Mouse (Mus musculus) hindbrain, embryonic 14.5 days (tissue): ENCODE data around the gene Myh15. TPM values are rescaled to one million over a fixed set of nuclear protein-coding genes. Genes with fewer than 3 reads are reported as not detected.

ENCODE experiments used
- ATAC-seq: fragments of 200-750 bp; cut with Nextera tagmentation; 2 replicates; pipeline ENCODE4 v1.8.0; 2017; ENCODE audit warnings: moderate number of reproducible peaks, mild to moderate bottlenecking, moderate TSS enrichment, moderate library complexity; ENCODE audit not compliant: low FRiP score
- DNase-seq: peaks from one replicate; pipeline ENCODE4 v3.0.0-alpha.2; 2015; ENCODE audit warnings: low spot score
- H3K27ac ChIP-seq: fragments of 300-500 bp; sonication (generic); 2 replicates; pipeline ENCODE4 v1.5.1; 2014; ENCODE audit warnings: mild to moderate bottlenecking, moderate library complexity
- H3K27me3 ChIP-seq: fragments of 300-500 bp; sonication (generic); 2 replicates; pipeline ENCODE4 v1.6.1; 2014; ENCODE audit warnings: mild to moderate bottlenecking, low read length, mixed read lengths; ENCODE audit not compliant: control insufficient read depth, insufficient read depth
- H3K36me3 ChIP-seq: fragments of 300-500 bp; sonication (generic); replicated peaks from 2 replicates; pipeline ENCODE4 v1.6.1; 2014; ENCODE audit not compliant: control insufficient read depth, insufficient read depth
- H3K4me1 ChIP-seq: fragments of 300-500 bp; sonication (generic); replicated peaks from 2 replicates; pipeline ENCODE4 v1.6.1; 2014; ENCODE audit warnings: antibody characterized with exemption, low read length, mixed read lengths; ENCODE audit not compliant: control insufficient read depth, insufficient read depth
- H3K4me2 ChIP-seq: fragments of 300-500 bp; sonication (generic); replicated peaks from 2 replicates; pipeline ENCODE4 v1.6.1; 2014; ENCODE audit warnings: mild to moderate bottlenecking, moderate library complexity
- H3K4me3 ChIP-seq: fragments of 300-500 bp; sonication (generic); replicated peaks from 2 replicates; pipeline ENCODE4 v1.5.1; 2014; ENCODE audit warnings: mild to moderate bottlenecking, low read length
- H3K9ac ChIP-seq: fragments of 300-500 bp; sonication (generic); 2 replicates; pipeline ENCODE4 v1.6.1; 2014
- H3K9me3 ChIP-seq: fragments of 300-500 bp; sonication (generic); 2 replicates; pipeline ENCODE4 v1.6.1; 2016; ENCODE audit warnings: low read length; ENCODE audit not compliant: control insufficient read depth
- whole genome bisulfite sequencing: fragments of 180-500 bp; shearing (Covaris S2); extraction: QIAGEN DNeasy Blood & Tissue Kit; methylation state at CpG from one replicate; pipeline ENCODE4 v1.1.7; 2014; 5-methylcytosine and 5-hydroxymethylcytosine counted together
- polyA plus RNA-seq: library from polyadenylated mRNA; unstranded; fragments of >200 nt; fragmentation: Nextera tagmentation; extraction: Ambion mirVana; gene quantifications from 2 replicates; pipeline ENCODE4 v1.2.1, GENCODE M21; 2014

The Myh15 gene
- polyA plus RNA-seq, 1 experiment from 2014 or later: 0.12 TPM

- Histone ChIP-seq H3K9me3 (no peaks in the 10 kb centered on the region), H3K27me3 (no peaks in the 10 kb centered on the region), H3K36me3 (no peaks in the 10 kb centered on the region), H3K4me2 (no peak overlapping the region), H3K27ac (no peak overlapping the region), H3K9ac (no peak overlapping the region), H3K4me3 (no peak overlapping the region), H3K4me1 (no peaks in the 10 kb centered on the region)
- ATAC-seq: no peak
- DNase-seq: no peak
- WGBS: 87% methylated on average over 2 of the region's 2 CpGs
These were observed 98.9 kb downstream of the Myh15 start for GRCm38 (mm10) chr16:49156193-49156592.

DNA sequence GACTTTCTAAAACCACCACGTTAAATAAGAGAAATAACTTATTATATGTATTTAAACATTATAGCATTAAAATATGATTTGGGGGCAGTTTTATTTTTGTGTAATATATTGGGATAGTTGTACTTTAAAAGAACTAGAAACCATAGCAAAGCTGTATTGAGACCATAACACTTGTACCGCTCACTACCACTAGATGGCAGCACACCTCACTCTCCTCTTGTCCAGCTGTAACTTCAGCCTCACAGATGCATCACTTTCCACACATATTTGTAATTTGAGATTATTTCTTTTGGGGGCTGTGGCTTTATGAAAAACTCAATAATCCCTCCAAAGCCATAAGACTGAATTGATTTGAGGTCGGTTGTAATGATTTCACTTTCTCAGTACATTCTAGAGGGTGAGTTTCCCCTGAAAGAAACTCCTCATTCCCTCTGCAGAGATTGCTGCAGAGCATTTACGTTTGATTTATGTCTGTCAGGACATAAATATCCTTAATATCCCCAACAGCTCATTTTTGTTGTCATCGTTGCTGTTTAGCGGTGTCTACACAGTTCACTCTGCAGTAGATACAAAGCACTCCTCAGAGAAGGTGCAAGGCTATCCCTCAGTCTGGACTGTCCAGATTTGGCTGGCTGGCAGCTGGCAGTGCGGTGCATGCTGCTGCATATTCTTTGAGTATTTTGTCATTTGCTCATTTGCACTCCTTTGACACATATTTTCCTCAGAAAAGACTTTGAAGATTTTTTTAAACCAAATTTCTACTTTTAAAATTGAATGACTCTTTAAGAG, 107.3 kb downstream of the Myh15 start:
- no peak overlapping the region for H3K27ac ChIP-seq
- H3K4me3 ChIP-seq: no peak overlapping the region
- 44% methylated on average over 7 of the region's 7 CpGs for WGBS
- no peaks in the 10 kb centered on the region for H3K36me3 ChIP-seq
- no peaks in the 10 kb centered on the region for H3K27me3 ChIP-seq
- H3K4me2 ChIP-seq: no peak overlapping the region
- no peaks in the 10 kb centered on the region for H3K4me1 ChIP-seq
- no peaks in the 10 kb centered on the region for H3K9me3 ChIP-seq
- no peak overlapping the region for H3K9ac ChIP-seq
- peak; percentile 82; the same call in 1 of the 2 replicates for ATAC-seq
- peak; percentile 86 for DNase-seq

DNA sequence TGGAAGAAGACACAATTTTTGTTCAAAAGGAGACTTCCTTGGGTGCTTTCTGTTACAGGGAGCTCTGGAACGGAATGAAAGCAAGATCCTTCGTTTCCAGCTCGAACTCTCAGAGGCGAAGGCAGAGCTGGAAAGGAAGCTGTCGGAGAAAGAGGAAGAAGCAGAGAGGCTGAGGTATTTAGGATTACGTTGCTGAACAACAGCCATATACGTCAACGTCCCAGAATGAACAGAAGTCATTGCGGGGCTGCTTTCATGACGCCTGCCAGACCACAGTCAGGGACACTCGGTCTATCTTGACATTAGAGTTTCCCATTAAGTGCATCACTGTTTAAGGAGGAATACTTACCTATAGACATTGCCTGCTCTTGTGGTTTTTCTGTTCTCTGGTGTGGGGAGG, 108.4 kb downstream of the Myh15 start:
- Histone ChIP-seq H3K4me2 (no peak overlapping the region), H3K4me3 (no peak overlapping the region), H3K27ac (no peak overlapping the region), H3K4me1 (no peaks in the 10 kb centered on the region), H3K27me3 (no peaks in the 10 kb centered on the region), H3K9ac (no peak overlapping the region), H3K9me3 (no peaks in the 10 kb centered on the region), H3K36me3 (no peaks in the 10 kb centered on the region)
- no peak for DNase-seq
- ATAC-seq: no peak
- WGBS: 87% methylated on average over 11 of the region's 11 CpGs

- Histone ChIP-seq H3K9me3 (no peaks in the 10 kb centered on the region), H3K4me3 (no peak overlapping the region)
These were observed 110.0 kb downstream of the Myh15 start for GRCm38 (mm10) chr16:49167325-49167724.

DNA sequence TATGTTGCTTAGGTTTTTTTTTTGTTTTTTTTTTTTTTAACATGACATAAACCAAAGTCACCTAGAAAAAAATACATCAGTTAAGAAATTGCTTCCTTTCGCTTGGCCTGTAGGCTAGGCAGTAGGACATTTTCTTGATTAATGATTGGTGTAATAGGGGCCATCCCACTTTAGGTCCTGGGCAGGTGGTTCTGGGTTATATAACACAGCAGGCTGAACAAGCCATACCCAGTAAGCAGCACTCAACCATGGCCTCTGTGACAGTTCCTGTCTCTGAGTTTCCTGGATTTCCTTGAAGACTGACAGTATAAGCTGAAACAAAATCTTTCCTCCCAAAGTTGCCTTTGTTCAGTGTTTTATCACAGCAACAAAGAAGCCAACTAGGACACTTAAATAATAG, 117.8 kb downstream of the Myh15 start:
- no peaks in the 10 kb centered on the region for H3K4me1 ChIP-seq
- no peak overlapping the region for H3K4me2 ChIP-seq
- DNase-seq (no peak), ATAC-seq (no peak)
- H3K9me3 ChIP-seq: no peaks in the 10 kb centered on the region
- 83% methylated on average over 1 of the region's 1 CpGs for WGBS
- no peaks in the 10 kb centered on the region for H3K36me3 ChIP-seq
- no peaks in the 10 kb centered on the region for H3K27me3 ChIP-seq
- no peak overlapping the region for H3K9ac ChIP-seq
- no peak overlapping the region for H3K4me3 ChIP-seq
- H3K27ac ChIP-seq: no peak overlapping the region

More at GRCm38 (mm10) chr16:49167325-49167724, 110.0 kb downstream of the Myh15 start:
- H3K27me3 ChIP-seq: no peaks in the 10 kb centered on the region
- no peak overlapping the region for H3K4me2 ChIP-seq
- ATAC-seq (no peak), DNase-seq (no peak)
- H3K27ac ChIP-seq: no peak overlapping the region
- no peak overlapping the region for H3K9ac ChIP-seq
- H3K4me1 ChIP-seq: no peaks in the 10 kb centered on the region
- H3K36me3 ChIP-seq: no peaks in the 10 kb centered on the region
- WGBS: 95% methylated on average over 12 of the region's 12 CpGs

- H3K27me3 ChIP-seq: no peaks in the 10 kb centered on the region
- no peak for DNase-seq
- ATAC-seq: peak; percentile 31; the same call in 1 of the 2 replicates
- no peak overlapping the region for H3K27ac ChIP-seq
- H3K4me2 ChIP-seq: no peak overlapping the region
- H3K4me1 ChIP-seq: no peaks in the 10 kb centered on the region
- H3K9me3 ChIP-seq: no peaks in the 10 kb centered on the region
- no peak overlapping the region for H3K4me3 ChIP-seq
- H3K36me3 ChIP-seq: no peaks in the 10 kb centered on the region
- 54% methylated on average over 8 of the region's 8 CpGs for WGBS
- no peak overlapping the region for H3K9ac ChIP-seq
These were observed 118.6 kb downstream of the Myh15 start for GRCm38 (mm10) chr16:49175729-49176395.

DNA sequence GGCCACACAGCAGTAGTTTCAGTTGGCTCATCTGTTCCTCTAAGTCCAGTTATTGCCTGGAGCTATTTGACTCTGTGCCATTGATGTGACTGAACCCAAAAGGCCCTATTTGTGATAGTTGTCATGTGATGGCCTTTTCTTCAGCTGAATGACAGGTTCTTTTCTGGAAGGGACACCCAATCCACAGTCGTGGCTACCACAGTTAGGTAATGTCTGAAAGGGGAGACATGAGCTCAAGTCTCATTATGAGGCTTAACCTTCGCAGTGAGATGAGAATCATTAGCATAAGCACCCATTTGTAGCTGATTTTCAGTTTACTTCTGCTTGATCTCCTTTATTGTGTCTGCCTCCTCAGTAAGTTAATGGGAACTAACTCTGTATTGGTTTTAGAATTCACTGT, 136.2 kb downstream of the Myh15 start:
- Histone ChIP-seq H3K27ac (no peak overlapping the region), H3K27me3 (no peaks in the 10 kb centered on the region), H3K36me3 (no peaks in the 10 kb centered on the region), H3K9ac (no peak overlapping the region), H3K9me3 (no peaks in the 10 kb centered on the region), H3K4me1 (0 out of 2 replicates have a peak, but pooled peaks cover 2% of the 10 kb centered on the region), H3K4me3 (no peak overlapping the region), H3K4me2 (no peak overlapping the region)
- DNase-seq (no peak), ATAC-seq (no peak)
- WGBS: 51% methylated on average over 2 of the region's 2 CpGs

- Histone ChIP-seq H3K27ac (no peak overlapping the region), H3K4me1 (0 out of 2 replicates have a peak, but pooled peaks cover 2% of the 10 kb centered on the region), H3K27me3 (no peaks in the 10 kb centered on the region), H3K36me3 (no peaks in the 10 kb centered on the region), H3K4me3 (no peak overlapping the region), H3K4me2 (no peak overlapping the region), H3K9me3 (no peaks in the 10 kb centered on the region), H3K9ac (no peak overlapping the region)
- WGBS: 87% methylated on average over 2 of the region's 2 CpGs
- ATAC-seq (no peak), DNase-seq (no peak)
These were observed 136.7 kb downstream of the Myh15 start for GRCm38 (mm10) chr16:49193986-49194385.

DNA sequence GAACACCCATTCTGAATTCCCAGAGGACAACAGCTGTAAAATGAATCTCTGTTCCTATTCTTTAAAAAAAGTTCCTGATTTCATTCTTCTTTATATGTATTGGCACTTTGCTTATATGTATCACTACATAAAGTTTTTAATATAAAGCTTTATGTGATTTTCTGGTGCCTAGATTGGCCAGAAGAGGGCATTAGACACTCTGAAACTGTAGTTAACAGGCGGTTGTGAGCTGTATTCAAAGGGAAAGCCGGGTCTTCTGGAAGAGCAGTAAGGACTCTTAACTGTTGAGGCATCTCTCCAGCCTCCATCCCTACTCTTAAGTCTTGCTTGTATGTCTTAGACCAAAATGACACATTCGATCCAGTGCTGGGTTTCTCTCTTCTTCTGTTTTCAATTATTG, 139.0 kb downstream of the Myh15 start:
- H3K4me3 ChIP-seq: no peak overlapping the region
- H3K27ac ChIP-seq: no peak overlapping the region
- ATAC-seq (no peak), DNase-seq (no peak)
- H3K27me3 ChIP-seq: no peaks in the 10 kb centered on the region
- no peak overlapping the region for H3K9ac ChIP-seq
- H3K36me3 ChIP-seq: no peaks in the 10 kb centered on the region
- no peaks in the 10 kb centered on the region for H3K9me3 ChIP-seq
- H3K4me1 ChIP-seq: 0 out of 2 replicates have a peak, but pooled peaks cover 2% of the 10 kb centered on the region
- H3K4me2 ChIP-seq: no peak overlapping the region
- 71% methylated on average over 3 of the region's 3 CpGs for WGBS
